Mouse (Mus musculus) small intestine, adult 2 months (tissue): ENCODE data around the gene Car8.

Source experiments
- CTCF ChIP-seq: fragments of 200-500 bp; IDR thresholded peaks from 2 replicates; pipeline ENCODE4 v1.5.1; 2012; ENCODE audit warnings: low read depth, mild to moderate bottlenecking, control low read depth, inconsistent platforms, low read length, moderate library complexity, mixed read lengths; ENCODE audit not compliant: insufficient replicate concordance, insufficient read length; ENCODE audit errors: extremely low read depth
- POLR2A ChIP-seq: fragments of 200-500 bp; IDR thresholded peaks from 2 replicates; pipeline ENCODE4 v1.6.1; 2012; ENCODE audit warnings: low read depth, mild to moderate bottlenecking, control low read depth, inconsistent platforms, low read length, moderate library complexity

GRCm38 (mm10) chr4:8180576-8180975, 58.3 kb downstream of the Car8 start:
- TF ChIP-seq POLR2A = no peak
- TF ChIP-seq CTCF = no peak
